Mouse (Mus musculus) MEL (cell line): ENCODE measurements around the gene Fndc3b. TPM values are rescaled to one million over a fixed set of nuclear protein-coding genes. Genes with fewer than 3 reads are reported as not detected.

Experiments
- DNase-seq: peaks from one replicate; pipeline ENCODE4 v3.0.0; 2011; ENCODE audit warnings: low read depth, low spot score
- H3K27ac ChIP-seq: 2 replicates; pipeline ENCODE4 v1.5.1; 2012; ENCODE audit warnings: low read depth, mild to moderate bottlenecking, control low read depth, low read length, moderate library complexity; ENCODE audit not compliant: control insufficient read depth
- H3K27me3 ChIP-seq, 2 experiments: fragments of 150-350 bp in 1 of 2; sonication (generic) in 1 of 2; 2 replicates each; pipeline ENCODE4 v1.6.1; 2012; ENCODE audit warnings: low read length in 2 of 2, mild to moderate bottlenecking in 2 of 2, improper control_type of control experiment in 1 of 2, moderate library complexity in 1 of 2; ENCODE audit not compliant: insufficient read depth in 2 of 2, control insufficient read depth in 1 of 2
- H3K36me3 ChIP-seq, 2 experiments: 2 replicates each; pipeline ENCODE4 v1.6.1; 2012 to 2014; ENCODE audit warnings: low read length in 2 of 2, improper control_type of control experiment in 1 of 2, inconsistent platforms in 1 of 2, mild to moderate bottlenecking in 1 of 2; ENCODE audit not compliant: insufficient read depth in 2 of 2, control insufficient read depth in 1 of 2
- H3K4me1 ChIP-seq, 2 experiments: fragments of 150-350 bp in 1 of 2; sonication (generic) in 1 of 2; 2 replicates each; pipeline ENCODE4 v1.6.1; 2012; ENCODE audit warnings: low read length in 2 of 2, improper control_type of control experiment in 1 of 2, mild to moderate bottlenecking in 1 of 2; ENCODE audit not compliant: insufficient read depth in 2 of 2, control insufficient read depth in 1 of 2
- H3K4me3 ChIP-seq, 2 experiments: fragments of 150-350 bp in 1 of 2; sonication (generic) in 1 of 2; 2 replicates each; pipeline ENCODE4 v1.5.1; 2012; ENCODE audit warnings: low read depth in 2 of 2, low read length in 2 of 2, mild to moderate bottlenecking in 2 of 2, moderate library complexity in 2 of 2, control low read depth in 1 of 2, improper control_type of control experiment in 1 of 2; ENCODE audit not compliant: control insufficient read depth in 1 of 2, insufficient read depth in 1 of 2
- H3K79me2 ChIP-seq: 2 replicates; pipeline ENCODE4 v1.6.1; 2012; ENCODE audit warnings: mild to moderate bottlenecking, low read length, moderate library complexity; ENCODE audit not compliant: control insufficient read depth, poor library complexity, insufficient read depth
- H3K9ac ChIP-seq: 2 replicates; pipeline ENCODE4 v1.6.1; 2012; ENCODE audit warnings: low read depth, mild to moderate bottlenecking, control low read depth, low read length, moderate library complexity; ENCODE audit not compliant: control insufficient read depth, poor library complexity, severe bottlenecking
- H3K9me3 ChIP-seq: fragments of 150-350 bp; sonication (generic); replicated peaks from 2 replicates; pipeline ENCODE4 v1.6.1; 2012; ENCODE audit warnings: mild to moderate bottlenecking, low read length, improper control_type of control experiment, moderate library complexity; ENCODE audit not compliant: insufficient read depth
- BHLHE40 ChIP-seq: IDR thresholded peaks from 2 replicates; pipeline ENCODE4 v1.6.1; 2012; ENCODE audit warnings: low read depth, mild to moderate bottlenecking, inconsistent platforms, low read length, improper control_type of control experiment, borderline replicate concordance
- CHD1 ChIP-seq: IDR thresholded peaks from 2 replicates; pipeline ENCODE4 v1.6.1; 2012; ENCODE audit warnings: low read depth, mild to moderate bottlenecking, inconsistent platforms, low read length, improper control_type of control experiment
- CTCF ChIP-seq, 3 experiments: IDR thresholded peaks in 2 of 3; conservative IDR thresholded peaks in 1 of 3; 2 replicates each; pipeline ENCODE4 v1.5.1; 2011 to 2012; ENCODE audit warnings: low read length in 3 of 3, low read depth in 2 of 3, mild to moderate bottlenecking in 2 of 3, improper control_type of control experiment in 1 of 3, inconsistent platforms in 1 of 3, mixed read lengths in 1 of 3, moderate library complexity in 1 of 3; ENCODE audit not compliant: control insufficient read depth in 1 of 3, insufficient read depth in 1 of 3, poor library complexity in 1 of 3, severe bottlenecking in 1 of 3
- EP300 ChIP-seq, 2 experiments: IDR thresholded peaks; 2 replicates each; pipeline ENCODE4 v1.6.1; 2011; ENCODE audit warnings: improper control_type of control experiment in 2 of 2, low read length in 2 of 2, low read depth in 1 of 2, mild to moderate bottlenecking in 1 of 2
- ETS1 ChIP-seq: IDR thresholded peaks from 2 replicates; pipeline ENCODE4 v1.6.1; 2012; ENCODE audit warnings: low read depth, mild to moderate bottlenecking, inconsistent platforms, low read length, improper control_type of control experiment, moderate library complexity
- GABPA ChIP-seq: IDR thresholded peaks from 2 replicates; pipeline ENCODE4 v1.6.1; 2012; ENCODE audit warnings: low read depth, mild to moderate bottlenecking, inconsistent platforms, low read length, improper control_type of control experiment, moderate library complexity
- GATA1 ChIP-seq: IDR thresholded peaks from 2 replicates; pipeline ENCODE4 v1.6.1; 2011; ENCODE audit warnings: low read depth, low read length, improper control_type of control experiment
- JUND ChIP-seq: IDR thresholded peaks from 2 replicates; pipeline ENCODE4 v1.6.1; 2011; ENCODE audit warnings: low read depth, mild to moderate bottlenecking, improper control_type of control experiment, low read length
- MAFK ChIP-seq: IDR thresholded peaks from 2 replicates; pipeline ENCODE4 v1.6.1; 2011; ENCODE audit warnings: low read depth, mild to moderate bottlenecking, low read length, improper control_type of control experiment, borderline replicate concordance
- MAX ChIP-seq: IDR thresholded peaks from 2 replicates; pipeline ENCODE4 v1.6.1; 2011; ENCODE audit warnings: low read length, improper control_type of control experiment
- MAZ ChIP-seq: IDR thresholded peaks from 2 replicates; pipeline ENCODE4 v1.6.1; 2012; ENCODE audit warnings: low read depth, mild to moderate bottlenecking, inconsistent platforms, low read length, improper control_type of control experiment
- MEF2A ChIP-seq: IDR thresholded peaks from 2 replicates; pipeline ENCODE4 v1.6.1; 2014; ENCODE audit warnings: low read depth, mild to moderate bottlenecking, inconsistent platforms, low read length, improper control_type of control experiment; ENCODE audit not compliant: poor library complexity, insufficient replicate concordance, severe bottlenecking; ENCODE audit errors: extremely low read depth
- MXI1 ChIP-seq: IDR thresholded peaks from 2 replicates; pipeline ENCODE4 v1.6.1; 2011; ENCODE audit warnings: mild to moderate bottlenecking, low read depth, low read length, improper control_type of control experiment
- MYB ChIP-seq: IDR thresholded peaks from 2 replicates; pipeline ENCODE4 v1.6.1; 2011; ENCODE audit warnings: mild to moderate bottlenecking, low read depth, low read length, improper control_type of control experiment
- MYC ChIP-seq: IDR thresholded peaks from 2 replicates; pipeline ENCODE4 v1.6.1; 2011; ENCODE audit warnings: low read depth, mild to moderate bottlenecking, low read length, improper control_type of control experiment, moderate library complexity
- NRF1 ChIP-seq: IDR thresholded peaks from 2 replicates; pipeline ENCODE4 v1.6.1; 2014; ENCODE audit warnings: low read depth, mild to moderate bottlenecking, inconsistent platforms, low read length, improper control_type of control experiment, moderate library complexity; ENCODE audit not compliant: poor library complexity, insufficient read depth, severe bottlenecking
- POLR2A ChIP-seq, 2 experiments: IDR thresholded peaks; 2 replicates each; pipeline ENCODE4 v1.6.1; 2011 to 2012; ENCODE audit warnings: low read length in 2 of 2, mild to moderate bottlenecking in 2 of 2, control low read depth in 1 of 2, improper control_type of control experiment in 1 of 2, low read depth in 1 of 2, moderate library complexity in 1 of 2; ENCODE audit not compliant: control insufficient read depth in 1 of 2, insufficient read depth in 1 of 2, poor library complexity in 1 of 2
- POLR2AphosphoS2 ChIP-seq: IDR thresholded peaks from 2 replicates; pipeline ENCODE4 v1.6.1; 2011; ENCODE audit warnings: low read length, improper control_type of control experiment
- POLR2AphosphoS5 ChIP-seq: IDR thresholded peaks from 2 replicates; pipeline ENCODE4 v1.6.1; 2012; ENCODE audit warnings: low read depth, borderline replicate concordance, mild to moderate bottlenecking, inconsistent platforms, low read length, moderate library complexity, mixed read lengths
- RAD21 ChIP-seq: IDR thresholded peaks from 2 replicates; pipeline ENCODE4 v1.6.1; 2011; ENCODE audit warnings: mild to moderate bottlenecking, low read depth, low read length, improper control_type of control experiment
- RCOR1 ChIP-seq: IDR thresholded peaks from 2 replicates; pipeline ENCODE4 v1.6.1; 2012; ENCODE audit warnings: low read depth, mild to moderate bottlenecking, inconsistent platforms, low read length, improper control_type of control experiment
- SIN3A ChIP-seq: IDR thresholded peaks from 2 replicates; pipeline ENCODE4 v1.6.1; 2012; ENCODE audit warnings: low read length, improper control_type of control experiment, inconsistent platforms
- SMC3 ChIP-seq: IDR thresholded peaks from 2 replicates; pipeline ENCODE4 v1.6.1; 2011; ENCODE audit warnings: low read depth, low read length, improper control_type of control experiment
- TAL1 ChIP-seq: IDR thresholded peaks from 2 replicates; pipeline ENCODE4 v1.6.1; 2012; ENCODE audit warnings: mild to moderate bottlenecking, inconsistent platforms, low read length, moderate library complexity, mixed read lengths
- TBP ChIP-seq: IDR thresholded peaks from 2 replicates; pipeline ENCODE4 v1.8.0; 2011; ENCODE audit warnings: low read depth, low read length, improper control_type of control experiment
- TCF12 ChIP-seq: IDR thresholded peaks from 2 replicates; pipeline ENCODE4 v1.6.1; 2014; ENCODE audit warnings: low read depth, mild to moderate bottlenecking, inconsistent platforms, low read length, improper control_type of control experiment, moderate library complexity
- USF1 ChIP-seq: IDR thresholded peaks from 2 replicates; pipeline ENCODE4 v1.6.1; 2014; ENCODE audit warnings: low read depth, mild to moderate bottlenecking, inconsistent platforms, low read length, improper control_type of control experiment, moderate library complexity
- USF2 ChIP-seq, 2 experiments: IDR thresholded peaks; 2 replicates each; pipeline ENCODE4 v1.6.1; 2011 to 2012; ENCODE audit warnings: improper control_type of control experiment in 2 of 2, low read length in 2 of 2, borderline replicate concordance in 1 of 2, inconsistent platforms in 1 of 2, low read depth in 1 of 2, mild to moderate bottlenecking in 1 of 2; ENCODE audit not compliant: insufficient read depth in 1 of 2
- ZC3H11A ChIP-seq: IDR thresholded peaks from 2 replicates; pipeline ENCODE4 v1.6.1; 2012; ENCODE audit warnings: low read depth, mild to moderate bottlenecking, inconsistent platforms, low read length, improper control_type of control experiment
- ZKSCAN1 ChIP-seq: IDR thresholded peaks from 2 replicates; pipeline ENCODE4 v1.6.1; 2012; ENCODE audit warnings: low read depth, mild to moderate bottlenecking, inconsistent platforms, low read length, improper control_type of control experiment, moderate library complexity
- polyA plus RNA-seq, 2 experiments: library from polyadenylated mRNA; stranded (reverse) in 1 of 2; unstranded in 1 of 2; fragments of >175 nt in 1 of 2; fragments of >200 nt in 1 of 2; gene quantifications; 2 replicates each; pipeline versions ENCODE4 v1.2.1 to v1.2.4; 2012; ENCODE audit warnings: low replicate concordance in 2 of 2, low read depth in 1 of 2; ENCODE audit not compliant: insufficient read length in 2 of 2, insufficient read depth in 1 of 2, missing spikeins in 1 of 2
- total RNA-seq: library from RNA; depleted of rRNA; stranded (reverse); fragments of 300-350 nt; gene quantifications from 2 replicates; pipeline ENCODE4 v1.2.3, GENCODE M21; 2012

The Fndc3b gene
- total and polyA plus RNA-seq, 3 experiments = not detected

DNA sequence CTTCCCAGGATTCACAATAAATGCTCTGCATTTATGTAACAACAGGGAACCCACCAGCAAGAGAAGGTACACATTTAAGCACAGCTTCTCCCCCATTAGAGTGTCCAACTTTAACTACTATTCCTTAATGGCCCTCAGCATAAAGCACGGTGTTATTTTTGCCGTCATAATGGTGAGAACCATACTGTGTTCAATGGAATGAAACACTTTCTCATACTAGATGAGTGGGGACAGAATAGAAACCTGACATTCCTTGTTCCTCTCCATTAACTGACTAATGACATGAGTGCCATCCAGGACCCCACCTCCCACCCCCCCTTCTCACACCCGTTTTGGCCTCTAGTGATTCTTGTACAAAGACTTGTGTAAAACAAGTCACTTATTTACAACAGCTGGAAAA is 156.8 kb downstream of the Fndc3b start:
- TF ChIP-seq MAX (no peak), SIN3A (no peak), USF2 (IDR thresholded peaks at IDR 0.05; ENCODE audit: borderline replicate concordance in 1 of 2, insufficient read depth in 1 of 2, low read depth in 1 of 2, low read length in 2 of 2) (no peak), POLR2AphosphoS2 (no peak), CHD1 (no peak), GATA1 (no peak), EP300 (IDR thresholded peaks at IDR 0.05; ENCODE audit: low read depth in 1 of 2, low read length in 2 of 2) (no peak), TBP (no peak), RCOR1 (no peak), MXI1 (no peak), MAFK (no peak), POLR2AphosphoS5 (no peak), ETS1 (no peak), MEF2A (no peak), MYB (no peak), SMC3 (no peak), MAZ (no peak), ZC3H11A (no peak)
- H3K4me3 ChIP-seq = no peak overlapping the region

DNA sequence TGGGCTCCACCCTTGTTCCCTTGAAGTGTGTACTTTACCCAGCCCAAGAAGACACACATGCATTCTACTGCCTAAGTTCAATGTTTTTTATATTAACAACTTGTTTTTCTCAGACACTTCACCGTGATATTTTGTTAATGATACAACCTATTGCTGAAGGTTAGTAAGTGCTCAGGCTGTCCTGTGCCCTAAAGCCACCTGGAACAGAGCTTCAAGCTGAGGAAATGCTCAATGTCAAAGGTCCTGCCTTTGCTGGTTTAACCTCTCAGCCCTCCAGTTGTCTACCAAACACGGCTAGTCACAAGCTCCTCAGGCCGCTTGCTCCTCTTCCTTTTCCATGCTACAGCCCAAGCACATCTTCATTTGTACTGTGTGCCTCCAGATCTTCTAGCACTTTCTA is 157.3 kb downstream of the Fndc3b start:
- H3K27ac ChIP-seq = no peak overlapping the region
- H3K4me1 ChIP-seq = no peaks in the 10 kb centered on the region
- no peak overlapping the region for H3K9ac ChIP-seq
- no peak for DNase-seq
- no peaks in the 10 kb centered on the region for H3K79me2 ChIP-seq
- H3K36me3 ChIP-seq = no peaks in the 10 kb centered on the region
- H3K9me3 ChIP-seq = no peaks in the 10 kb centered on the region
- no peak overlapping the region for H3K4me3 ChIP-seq
- TF ChIP-seq GABPA = no peak
- no peak for TF ChIP-seq CTCF (IDR thresholded peaks at IDR 0.05 in 2 of 3, conservative IDR thresholded peaks at IDR 0.05 in 1 of 3; ENCODE audit: control insufficient read depth in 1 of 3, insufficient read depth in 1 of 3, low read depth in 2 of 3, low read length in 3 of 3, poor library complexity in 1 of 3, severe bottlenecking in 1 of 3)
- no peak for TF ChIP-seq TAL1
- no peak for TF ChIP-seq USF2 (IDR thresholded peaks at IDR 0.05; ENCODE audit: borderline replicate concordance in 1 of 2, insufficient read depth in 1 of 2, low read depth in 1 of 2, low read length in 2 of 2)
- no peak for TF ChIP-seq USF1
- TF ChIP-seq RAD21 = no peak
- no peak for TF ChIP-seq POLR2A (IDR thresholded peaks at IDR 0.05; ENCODE audit: control insufficient read depth in 1 of 2, insufficient read depth in 1 of 2, low read depth in 1 of 2, low read length in 2 of 2, poor library complexity in 1 of 2)
- no peak for TF ChIP-seq MYB
- no peak for TF ChIP-seq MYC
- no peak for TF ChIP-seq TCF12
- TF ChIP-seq SIN3A = no peak
- no peak for TF ChIP-seq MAFK
- no peak for TF ChIP-seq ZKSCAN1
- TF ChIP-seq SMC3 = no peak
- TF ChIP-seq BHLHE40 = no peak
- TF ChIP-seq RCOR1 = no peak
- TF ChIP-seq JUND = no peak
- TF ChIP-seq GATA1 = no peak
- TF ChIP-seq NRF1 = no peak
- H3K27me3 ChIP-seq = no peaks in the 10 kb centered on the region

More for the DNA sequence above, 156.8 kb downstream of the Fndc3b start:
- Histone ChIP-seq H3K27ac (no peak overlapping the region), H3K27me3 (no peaks in the 10 kb centered on the region), H3K9ac (no peak overlapping the region), H3K79me2 (no peaks in the 10 kb centered on the region), H3K4me1 (no peaks in the 10 kb centered on the region), H3K36me3 (no peaks in the 10 kb centered on the region), H3K9me3 (no peaks in the 10 kb centered on the region)
- no peak for DNase-seq
